Mouse (Mus musculus) ES-E14 (cell line): Measurements from ENCODE around the gene Ak5.

Experiments
- CHD2 ChIP-seq: IDR thresholded peaks from 2 replicates; pipeline ENCODE4 v1.6.1; 2014; ENCODE audit warnings: mild to moderate bottlenecking, low read depth, low read length, inconsistent platforms
- MAFK ChIP-seq: IDR thresholded peaks from 2 replicates; pipeline ENCODE4 v1.6.1; 2014; ENCODE audit warnings: mild to moderate bottlenecking, low read depth, low read length, inconsistent platforms; ENCODE audit not compliant: insufficient read depth
- ZC3H11A ChIP-seq: IDR thresholded peaks from 2 replicates; pipeline ENCODE4 v1.6.1; 2012; ENCODE audit warnings: low read depth, mild to moderate bottlenecking, inconsistent platforms, low read length, borderline replicate concordance
- ZNF384 ChIP-seq: IDR thresholded peaks from 2 replicates; pipeline ENCODE4 v1.6.1; 2012; ENCODE audit warnings: low read depth, low read length, inconsistent platforms

DNA sequence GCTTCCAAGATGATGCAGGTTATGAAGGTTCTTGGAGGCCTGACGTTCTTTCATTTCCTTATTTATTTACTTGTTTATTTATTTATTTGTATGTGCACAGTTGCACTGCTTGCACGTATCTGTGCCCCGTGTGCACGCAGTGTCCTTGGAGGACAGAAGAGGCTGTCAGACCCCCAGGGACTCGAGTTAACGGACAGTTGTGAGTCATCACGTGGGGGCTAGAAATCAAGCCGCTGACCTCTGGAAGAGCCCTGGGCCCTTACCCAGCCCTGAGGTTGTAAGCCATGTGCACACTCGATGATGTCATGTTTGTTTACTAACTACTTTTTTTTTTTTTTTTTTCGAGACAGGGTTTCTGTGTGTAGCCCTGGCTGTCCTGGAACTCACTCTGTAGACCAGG, 197.8 kb downstream of the Ak5 start:
- TF ChIP-seq CHD2 (no peak), ZNF384 (no peak), ZC3H11A (no peak), MAFK (no peak)
